Mouse (Mus musculus) central nervous system, embryonic 18 days (tissue): ENCODE measurements around the gene Vmn1r148. TPM values are rescaled to one million over a fixed set of nuclear protein-coding genes. Genes with fewer than 3 reads are reported as not detected.

Experiments
- polyA plus RNA-seq: library from polyadenylated mRNA; depleted of rRNA; stranded (reverse); fragments of >200 nt; gene quantifications from 2 replicates; pipeline ENCODE4 v1.2.3, GENCODE M21; 2012; rRNA removed

Gene Vmn1r148
- polyA plus RNA-seq = not detected in 2 replicates

DNA sequence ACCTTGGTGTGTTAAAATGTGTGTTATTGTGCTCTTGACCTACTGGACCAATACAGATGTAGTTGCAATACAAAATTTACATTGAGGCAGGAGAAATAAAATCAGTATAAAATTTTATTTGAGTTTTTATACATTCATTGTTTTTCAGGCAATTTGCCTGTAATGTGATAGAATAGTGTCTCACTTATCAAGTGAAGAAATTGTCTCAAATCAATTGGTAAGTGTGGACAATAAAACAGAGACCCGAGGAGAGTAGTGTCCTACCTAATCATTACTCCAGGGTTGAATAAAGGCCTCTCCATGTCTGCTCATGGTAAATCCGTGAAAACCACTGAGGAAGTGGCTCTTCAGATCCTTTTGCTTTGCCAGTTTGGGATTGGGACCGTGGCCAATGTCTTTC is at the start of gene Vmn1r148:
Gene Vmn1r148, plus strand, starts transcription at position 301 of the 400 bp plus-strand sequence.

DNA sequence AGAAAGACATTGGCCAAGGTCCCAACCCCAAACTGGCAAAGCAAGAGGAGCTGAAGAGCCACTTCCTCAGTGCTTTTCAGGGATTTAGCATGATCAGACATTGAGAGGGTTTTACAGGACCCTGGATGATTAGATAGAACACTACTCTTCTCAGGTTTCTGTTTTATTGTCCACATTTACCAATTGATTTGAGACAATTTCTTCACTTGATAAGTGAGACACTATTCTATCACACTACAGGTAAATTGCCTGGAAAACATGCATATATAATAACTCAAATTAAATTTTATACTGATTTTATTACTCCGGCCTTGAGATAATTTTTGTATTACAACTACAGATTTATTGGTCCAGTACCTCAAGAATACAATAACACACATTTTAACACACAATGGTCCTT is 42.4 kb upstream of the Vmn1r148 start, which contains the start of gene Gm8660:
Gene Gm8660, minus strand, starts transcription at position 101 of the 400 bp plus-strand sequence.

DNA sequence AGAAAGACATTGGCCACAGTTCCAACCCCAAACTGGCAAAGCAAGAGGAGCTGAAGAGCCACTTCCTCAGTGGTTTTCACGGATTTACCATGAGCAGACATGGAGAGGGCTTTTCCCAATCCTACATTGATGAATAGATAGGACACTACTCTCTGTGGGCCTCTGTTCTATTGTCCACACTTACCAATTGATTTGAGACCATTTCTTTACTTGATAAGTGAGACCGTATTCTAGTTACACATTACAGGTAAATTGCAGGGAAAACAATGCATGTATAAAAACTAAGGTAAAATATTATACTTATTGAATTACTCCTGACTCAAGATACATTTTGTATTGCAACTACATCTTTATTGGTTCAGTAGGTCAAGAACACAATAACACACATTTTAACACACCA is 24.7 kb downstream of the Vmn1r148 start, which contains the start of gene Vmn1r149:
Gene Vmn1r149, minus strand, starts transcription at position 101 of the 400 bp plus-strand sequence.

DNA sequence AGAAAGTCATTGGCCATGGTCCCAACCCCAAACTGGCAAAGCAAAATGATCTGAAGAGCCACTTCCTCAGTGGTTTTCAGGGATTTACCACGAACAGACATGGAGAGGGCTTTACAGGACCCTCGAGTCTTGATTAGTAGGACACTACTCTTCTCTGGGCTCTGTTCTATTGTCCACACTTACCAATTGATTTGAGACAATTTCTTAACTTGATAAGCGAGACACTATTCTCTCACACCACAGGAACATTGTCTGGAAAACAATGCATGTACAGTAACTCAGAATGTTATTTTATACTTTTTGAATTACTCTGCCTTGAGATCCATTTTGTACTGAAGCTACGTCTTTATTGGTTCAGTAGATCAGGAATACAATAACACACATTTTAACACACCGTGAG is 50.6 kb downstream of the Vmn1r148 start, which contains the start of gene Gm10665:
Gene Gm10665, minus strand, starts transcription at position 101 of the 400 bp plus-strand sequence.

Other genes with a start within 250 kb of the Vmn1r148 start
- not detected in 2 replicates for gene Vmn1r142, start 249.5 kb upstream of the Vmn1r148 start, polyA plus RNA-seq
- not detected in 2 replicates for gene Vmn1r143, start 224.2 kb upstream of the Vmn1r148 start, polyA plus RNA-seq
- gene Gm8653, start 212.3 kb upstream of the Vmn1r148 start, polyA plus RNA-seq = not detected in 2 replicates
- gene Gm8453, start 184.1 kb upstream of the Vmn1r148 start, polyA plus RNA-seq = not detected in 2 replicates
- not detected in 2 replicates for gene Gm4187, start 83.9 kb upstream of the Vmn1r148 start, polyA plus RNA-seq
- not detected in 2 replicates for gene Gm8660, start 42.5 kb upstream of the Vmn1r148 start, polyA plus RNA-seq
- gene Vmn1r149, start 24.6 kb downstream of the Vmn1r148 start, polyA plus RNA-seq = not detected in 2 replicates
- not detected in 2 replicates for gene Gm10665, start 50.5 kb downstream of the Vmn1r148 start, polyA plus RNA-seq
- not detected in 2 replicates for gene Vmn1r151, start 86.1 kb downstream of the Vmn1r148 start, polyA plus RNA-seq
- gene Vmn1r152, start 109.4 kb downstream of the Vmn1r148 start, polyA plus RNA-seq = not detected in 2 replicates
- not detected in 2 replicates for gene Gm8677, start 121.3 kb downstream of the Vmn1r148 start, polyA plus RNA-seq
- not detected in 2 replicates for gene Gm4201, start 151.8 kb downstream of the Vmn1r148 start, polyA plus RNA-seq
- gene Gm4565, start 174.5 kb downstream of the Vmn1r148 start, polyA plus RNA-seq = not detected in 2 replicates
- gene Vmn1r155, start 244.4 kb downstream of the Vmn1r148 start, polyA plus RNA-seq = not detected in 2 replicates